Mouse (Mus musculus): ENCODE measurements around the gene Ptcd2.
"Not testable (repeated sequence)": the region's sequence is repeated elsewhere in the genome, so short reads cannot be mapped to it uniquely, and the experiment has no call there.

Ptcd2 gene

DNA sequence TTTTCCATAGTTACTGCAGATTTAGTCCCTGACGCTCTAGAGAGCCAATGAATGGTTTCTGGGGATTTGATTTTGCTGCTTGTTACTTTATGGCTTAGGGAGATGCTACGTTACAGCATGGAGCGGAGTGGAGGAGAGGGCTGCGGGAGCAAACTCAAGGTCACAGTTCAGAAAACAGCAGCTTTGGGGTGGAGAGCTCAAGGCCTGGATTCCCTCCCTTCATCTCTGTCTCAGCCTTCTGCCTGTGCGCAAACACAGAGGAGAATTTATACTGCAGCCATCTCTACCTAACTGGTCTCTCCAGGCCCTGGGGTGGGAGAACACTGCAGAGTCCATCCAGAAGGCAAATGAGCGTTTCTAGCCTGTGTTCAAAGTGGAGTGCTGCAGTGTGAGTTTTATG, 10.6 kb upstream of the Ptcd2 start:
- DNase-seq = no peak

DNA sequence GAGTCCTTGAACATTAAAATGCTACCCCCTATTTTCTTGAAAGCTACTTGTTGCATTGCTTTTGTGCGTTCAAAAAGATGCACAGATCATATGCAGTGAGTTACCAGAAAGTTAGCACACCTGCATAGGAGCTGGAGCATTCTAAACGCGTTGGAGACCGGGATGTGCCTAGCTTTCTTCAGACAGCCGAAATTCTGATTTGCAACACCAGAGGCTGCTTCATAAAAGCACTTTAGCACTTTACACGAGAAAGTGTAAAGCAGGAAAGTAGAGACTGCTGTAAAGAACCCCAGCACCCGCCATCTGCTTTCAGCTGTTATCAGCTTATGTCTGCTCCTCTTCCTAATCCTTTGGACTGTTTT, 9.0 kb upstream of the Ptcd2 start:
- no peak for DNase-seq

DNA sequence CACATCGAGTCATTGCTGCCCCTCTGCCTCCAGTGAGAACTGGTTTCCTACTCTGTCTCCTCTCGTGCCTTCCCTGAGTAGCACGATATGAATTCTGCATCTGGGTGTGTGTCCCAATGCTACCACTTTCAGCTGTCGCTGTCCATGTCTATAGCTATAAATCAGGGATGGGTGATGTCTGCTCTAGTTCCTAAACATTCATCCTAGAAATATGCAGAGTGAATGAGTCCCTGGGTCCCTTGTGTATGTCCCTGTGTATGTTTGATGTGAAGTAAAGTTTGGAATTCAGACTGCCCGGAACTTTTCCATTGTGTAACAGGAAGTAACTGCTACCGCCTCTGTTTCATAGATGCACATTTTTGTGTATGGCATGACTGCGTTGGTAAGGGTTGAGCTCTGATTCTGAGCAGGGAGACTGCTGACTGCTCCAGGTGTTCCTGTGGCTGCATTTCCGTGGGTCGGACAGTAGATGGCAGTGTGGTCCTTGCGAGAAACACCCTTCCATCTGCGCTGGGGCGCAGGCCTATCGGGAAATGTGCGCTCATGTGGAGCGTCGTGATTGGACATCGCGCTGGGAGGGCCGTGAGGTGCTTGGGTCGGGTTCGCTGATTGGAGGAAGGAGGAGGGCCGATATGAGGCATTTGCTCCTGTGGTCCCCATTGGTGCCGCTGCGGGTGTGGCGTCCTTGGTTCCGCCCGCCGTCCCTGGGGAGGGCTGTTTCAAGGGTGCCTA, 8.4 kb upstream of the Ptcd2 start:
- peak; percentile 94 to 97 for DNase-seq

DNA sequence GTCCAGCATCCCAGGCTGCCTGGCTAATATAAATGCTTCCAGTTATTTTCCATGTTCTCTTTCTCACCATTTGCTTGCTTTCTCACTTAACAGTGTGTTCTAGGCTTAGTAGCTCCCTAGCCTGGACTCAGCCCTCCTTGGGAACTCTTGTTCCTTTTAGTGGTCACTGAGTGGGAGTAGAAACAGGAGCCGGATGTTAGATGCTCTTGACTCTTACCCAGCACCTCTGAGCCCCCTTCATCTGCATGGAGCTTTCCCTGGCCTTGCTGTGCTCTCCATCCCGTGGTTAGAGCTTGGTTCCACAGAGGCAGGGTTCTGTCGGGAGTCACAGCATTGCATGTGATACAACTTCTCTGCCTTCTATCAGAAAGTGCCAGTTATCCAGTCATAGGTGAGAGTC, 7.1 kb upstream of the Ptcd2 start:
- no peak for DNase-seq

DNA sequence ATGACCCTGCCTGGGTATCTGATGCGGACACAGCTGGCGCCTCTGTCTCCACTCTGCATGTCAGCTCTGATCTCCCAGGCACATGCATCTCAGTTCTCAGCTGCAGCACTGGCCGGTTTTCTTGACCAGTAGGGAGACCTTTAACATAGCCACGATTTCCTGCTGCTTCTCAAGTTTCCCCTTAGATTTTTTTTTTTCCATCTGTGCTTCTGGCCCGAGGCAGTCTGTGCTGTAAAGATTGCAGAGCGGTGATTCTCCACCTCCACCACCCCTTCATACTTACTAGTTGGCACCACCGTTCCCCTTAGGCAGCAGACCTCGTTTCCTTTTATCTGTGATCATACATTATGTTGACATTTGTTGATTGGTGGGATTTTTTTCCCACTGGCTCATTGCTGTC, 6.7 kb upstream of the Ptcd2 start:
- no peak for DNase-seq

DNA sequence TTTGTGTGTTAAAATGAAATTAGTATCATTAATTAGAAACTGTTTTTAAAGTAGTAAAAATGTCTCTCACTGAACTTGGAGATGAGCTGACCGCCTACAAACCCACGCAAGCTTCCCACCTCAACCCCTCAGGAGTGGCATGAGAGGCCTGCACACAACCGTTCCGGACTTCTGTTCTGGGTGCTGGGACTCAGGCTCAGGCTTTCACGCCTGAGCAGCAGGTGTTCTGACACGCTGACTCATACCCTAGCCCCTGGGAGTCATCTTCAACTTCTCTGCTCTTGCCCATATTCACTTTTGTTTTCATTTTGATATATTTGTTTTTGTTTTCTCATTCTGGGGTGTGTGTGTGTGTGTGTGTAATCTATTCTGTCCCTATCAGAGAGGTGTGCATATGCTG, 5.5 kb upstream of the Ptcd2 start:
- DNase-seq = no peak

DNA sequence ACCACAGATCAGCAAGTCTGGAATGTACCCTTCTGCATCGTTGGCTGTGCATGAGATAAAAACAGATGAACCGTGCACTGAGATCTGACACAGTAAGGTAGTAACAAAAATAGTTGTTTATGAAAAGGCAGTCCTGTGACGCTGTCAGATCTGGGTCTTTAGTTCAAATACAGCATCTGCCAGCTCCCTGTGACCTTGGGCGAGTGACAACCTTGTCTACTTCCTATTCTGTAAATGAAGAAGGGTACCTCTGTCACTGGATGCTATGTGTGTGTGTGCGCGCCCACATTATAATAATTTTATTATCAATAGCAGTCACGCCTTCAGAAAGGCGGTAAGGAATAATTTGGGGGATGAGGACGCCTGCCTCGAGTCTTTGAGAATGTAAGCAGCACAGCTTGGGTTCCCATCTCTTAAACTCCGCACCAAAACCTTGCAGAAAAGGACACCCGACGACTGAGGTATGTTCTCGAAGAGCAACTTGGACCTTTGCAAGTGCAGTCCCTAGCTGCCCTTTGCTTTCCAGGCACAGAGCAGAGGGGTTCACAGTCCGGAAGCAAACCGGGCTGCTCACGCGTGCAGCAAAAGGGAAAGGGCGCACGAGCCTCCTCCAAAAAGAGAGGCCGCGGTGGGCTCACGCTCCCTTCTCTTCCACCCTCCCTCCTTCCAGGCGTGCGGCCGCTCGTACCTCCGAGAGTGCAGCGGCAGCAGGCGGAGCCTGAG, 468 bp downstream of the Ptcd2 start:
- DNase-seq = no peak

DNA sequence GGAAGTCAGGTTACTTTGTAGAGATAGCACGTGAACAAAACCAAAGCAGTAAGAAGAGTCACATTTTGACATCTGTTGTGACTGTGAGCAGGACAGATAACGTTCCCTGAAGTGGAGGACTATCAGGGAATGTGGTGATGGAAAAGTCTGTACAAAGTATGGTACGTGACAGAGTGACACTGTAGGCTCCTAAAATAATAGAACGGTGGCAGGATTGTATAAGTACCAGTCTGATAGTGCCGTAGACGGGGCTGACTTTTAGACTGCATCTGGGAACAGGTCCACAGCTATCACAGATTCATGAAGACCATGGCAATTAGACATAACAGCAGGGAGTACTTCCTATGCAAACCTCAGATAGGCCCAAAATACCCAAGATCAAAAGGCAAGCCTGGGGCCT, 3.0 kb downstream of the Ptcd2 start:
- DNase-seq = no peak

DNA sequence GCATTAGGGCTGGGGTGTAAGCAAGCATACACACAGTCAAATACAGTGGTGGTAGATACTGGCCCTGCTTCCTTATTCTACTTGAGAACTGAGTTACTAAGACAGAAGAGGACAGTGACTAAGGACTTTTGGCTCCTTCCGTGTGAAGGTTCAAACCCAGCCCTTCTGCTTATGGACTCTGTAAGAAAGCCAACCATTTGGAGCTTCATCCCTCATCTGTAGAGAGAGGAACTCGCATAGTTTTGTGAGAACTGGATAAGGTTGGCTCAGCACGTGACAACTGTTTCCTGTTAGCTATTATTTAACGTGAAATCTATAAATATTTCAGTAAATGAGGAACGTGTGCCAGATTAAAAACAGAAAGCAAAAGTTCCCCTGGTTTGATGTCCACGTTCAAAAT, 7.0 kb downstream of the Ptcd2 start:
- DNase-seq = no peak

DNA sequence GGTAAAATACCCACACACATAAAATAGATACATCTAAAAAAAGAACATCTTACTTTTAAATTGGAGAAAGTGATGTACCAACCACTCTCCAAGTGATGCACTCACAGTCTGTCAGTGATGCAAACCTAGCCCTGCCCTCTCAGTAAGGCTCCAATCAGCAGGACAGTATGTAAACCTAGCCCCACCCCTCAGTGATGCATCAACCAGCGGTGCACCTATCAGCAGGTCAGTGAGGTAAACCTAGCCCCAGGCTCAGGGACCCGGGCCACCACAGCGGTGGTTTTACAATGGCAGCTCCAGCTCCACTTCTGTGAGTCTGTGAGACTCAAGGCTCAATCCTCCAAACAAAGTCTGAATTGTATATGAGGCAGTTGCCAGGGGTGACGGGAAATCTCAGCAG, 13.2 kb downstream of the Ptcd2 start:
- no peak for DNase-seq

DNA sequence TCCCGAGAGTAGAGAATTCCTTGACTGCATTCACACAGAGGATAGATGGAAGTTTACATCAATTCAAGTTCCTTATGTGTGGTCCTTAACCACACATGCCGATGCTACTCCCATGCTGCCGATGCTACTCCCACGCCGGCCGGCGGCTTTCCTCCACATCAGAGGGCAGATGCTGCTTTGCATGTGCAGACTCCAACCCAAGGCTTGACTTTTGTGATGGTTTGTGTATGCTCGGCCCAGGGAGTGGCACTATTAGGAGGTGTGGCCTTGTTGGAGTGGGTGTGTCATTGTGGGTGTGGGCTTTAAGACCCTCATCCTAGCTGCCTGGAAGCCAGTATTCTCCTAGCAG, 20.2 kb downstream of the Ptcd2 start:
- DNase-seq = not testable (repeated sequence)

DNA sequence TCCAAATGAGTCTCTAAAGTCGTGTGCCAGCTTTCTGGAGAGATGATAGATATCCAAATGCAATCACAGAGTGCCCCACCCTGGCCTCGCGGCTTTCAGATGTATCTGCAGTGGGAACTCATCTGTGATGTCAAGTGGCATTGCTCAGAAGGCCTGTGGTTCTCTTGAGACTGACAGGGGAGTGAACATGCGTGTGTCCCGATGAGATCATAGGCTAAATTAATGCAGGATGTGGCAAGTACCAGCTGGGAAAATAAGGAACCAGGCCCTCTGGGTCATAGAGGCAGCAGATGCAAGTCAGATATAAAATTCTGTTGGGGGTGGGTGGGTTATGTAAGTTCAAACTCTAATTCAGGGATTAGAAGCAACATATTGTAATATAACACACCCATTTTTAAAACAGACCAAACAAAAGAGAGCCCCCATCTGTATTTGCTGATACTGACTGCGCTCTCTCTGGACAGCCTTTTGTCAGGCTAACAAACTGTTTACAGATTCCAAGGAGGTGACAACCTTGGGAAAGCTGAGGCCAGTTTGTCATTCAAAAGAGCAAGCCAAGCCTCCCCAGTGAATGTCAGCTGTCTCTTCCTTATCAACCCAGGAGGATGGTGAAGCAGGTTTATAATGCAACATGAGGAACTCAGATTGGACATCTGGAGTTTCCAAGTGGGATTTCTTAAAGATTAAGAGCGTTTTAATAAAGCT, 20.7 kb downstream of the Ptcd2 start:
- DNase-seq = peak in 1 of 2 experiments; percentile 19

DNA sequence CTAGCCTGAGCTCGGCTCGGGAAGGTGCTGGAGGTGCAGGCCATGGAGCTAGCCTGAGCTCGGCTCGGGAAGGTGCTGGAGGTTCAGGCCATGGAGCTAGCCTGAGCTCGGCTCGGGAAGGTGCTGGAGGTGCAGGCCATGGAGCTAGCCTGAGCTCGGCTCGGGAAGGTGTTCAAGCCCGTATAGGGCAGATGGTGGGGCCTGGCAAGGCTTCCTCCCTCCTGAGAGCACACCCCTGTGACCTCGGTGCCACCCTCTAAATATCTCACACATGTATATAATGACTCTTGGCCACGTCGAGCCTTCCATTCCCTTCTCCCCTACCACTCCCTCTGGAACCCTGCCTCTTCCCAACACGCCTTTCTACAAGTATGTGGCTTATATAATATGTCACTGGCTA, 21.6 kb downstream of the Ptcd2 start:
- not testable (repeated sequence) for DNase-seq

DNA sequence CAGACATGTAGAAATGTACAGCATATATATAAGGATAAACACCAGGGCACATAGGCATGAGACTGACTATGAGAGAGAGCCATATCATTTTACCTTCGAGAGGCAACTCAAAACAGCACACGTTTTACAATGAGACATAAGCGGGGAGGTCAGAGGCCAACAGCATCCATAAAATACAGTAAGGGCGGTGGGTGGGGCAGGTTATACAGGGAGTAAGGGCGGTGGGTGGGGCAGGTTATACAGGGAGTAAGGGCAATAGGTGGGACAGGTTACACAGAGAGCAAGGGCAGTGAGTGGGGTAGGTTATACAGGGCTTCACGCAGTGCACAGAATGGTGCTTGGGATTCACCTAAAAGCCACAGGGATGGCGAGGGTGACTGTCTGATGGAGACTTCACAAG, 24.1 kb downstream of the Ptcd2 start:
- no peak for DNase-seq

DNA sequence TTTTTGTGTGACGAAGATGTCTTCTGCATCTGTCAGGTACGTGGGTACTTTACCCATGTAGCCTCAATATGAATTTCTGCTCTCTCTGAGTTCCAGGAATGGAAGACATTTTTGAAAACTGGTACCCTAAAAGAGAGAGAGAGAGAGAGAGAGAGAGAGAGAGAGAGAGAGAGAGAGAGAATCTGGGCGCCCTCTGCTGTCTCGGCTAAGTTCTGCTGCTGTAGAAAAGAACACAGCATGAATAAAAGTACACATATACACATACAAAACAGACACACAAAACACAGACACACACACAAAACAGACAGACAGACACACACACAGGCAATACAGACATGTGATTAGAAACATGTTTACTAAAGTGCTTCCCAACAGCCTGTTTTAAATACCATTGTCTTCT, 27.4 kb downstream of the Ptcd2 start:
- DNase-seq = peak in 1 of 2 experiments; percentile 58

DNA sequence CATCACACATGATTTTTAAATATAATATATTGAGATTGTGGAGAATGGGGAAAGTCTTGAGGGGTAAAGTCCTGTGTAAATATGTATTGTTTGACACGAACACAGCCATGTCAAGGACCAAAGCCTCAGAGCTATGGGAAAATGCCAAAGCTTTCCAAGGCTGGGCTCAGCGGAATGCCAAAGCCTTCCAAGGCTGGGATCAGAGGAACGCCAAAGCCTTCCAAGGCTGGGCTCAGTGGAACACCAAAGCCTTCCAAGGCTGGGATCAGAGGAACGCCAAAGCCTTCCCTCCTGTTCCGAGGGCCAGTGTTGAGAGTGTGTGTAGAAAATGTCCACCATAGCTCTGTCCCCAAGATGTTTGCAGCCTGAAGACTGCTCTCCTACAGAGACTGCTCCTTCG, 28.1 kb downstream of the Ptcd2 start:
- DNase-seq = no peak

DNA sequence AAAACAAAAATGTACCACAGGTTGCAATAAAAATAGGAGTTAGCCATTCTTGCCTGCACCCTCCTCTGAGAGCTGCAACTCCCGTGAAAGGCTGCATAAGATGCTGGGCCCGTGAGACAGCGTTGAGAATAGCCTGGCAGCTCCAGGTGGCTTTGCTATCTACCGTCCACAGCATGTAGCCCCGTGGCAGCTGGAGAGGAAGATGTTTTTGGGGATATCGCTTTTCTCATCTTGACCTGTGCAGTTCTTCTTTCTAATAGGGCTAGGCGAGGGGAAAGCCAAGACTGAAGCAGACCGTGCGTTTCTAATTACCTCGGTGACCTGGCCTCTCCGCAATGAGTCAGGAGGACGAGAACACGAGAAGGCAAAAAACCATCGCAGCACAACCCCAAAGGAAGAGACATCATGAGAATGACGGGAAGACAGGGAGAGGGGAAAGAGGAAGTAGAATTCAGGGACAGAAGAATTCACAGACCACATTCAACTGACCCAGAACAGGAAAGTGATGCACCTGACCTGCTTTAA, 29.8 kb downstream of the Ptcd2 start:
- DNase-seq = no peak

DNA sequence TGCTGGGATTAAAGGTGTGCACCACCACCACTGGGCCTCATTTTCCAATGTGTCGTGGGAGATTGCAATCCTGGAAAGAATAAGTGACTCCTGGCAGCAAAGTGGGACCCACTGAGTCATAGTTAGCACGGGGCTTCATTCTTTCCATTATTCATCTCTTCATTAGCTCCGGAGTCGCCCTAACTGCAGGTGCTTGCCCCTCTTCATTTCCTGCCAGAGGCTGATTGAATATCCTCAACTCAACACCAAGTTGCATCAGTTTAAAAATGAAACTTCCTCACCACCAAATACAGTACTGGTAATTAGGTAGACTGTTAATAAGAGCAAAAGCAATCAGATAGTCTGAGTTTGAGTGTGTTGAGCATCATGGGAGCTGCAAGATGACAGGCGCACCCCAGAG, 30.4 kb downstream of the Ptcd2 start:
- no peak for DNase-seq

DNA sequence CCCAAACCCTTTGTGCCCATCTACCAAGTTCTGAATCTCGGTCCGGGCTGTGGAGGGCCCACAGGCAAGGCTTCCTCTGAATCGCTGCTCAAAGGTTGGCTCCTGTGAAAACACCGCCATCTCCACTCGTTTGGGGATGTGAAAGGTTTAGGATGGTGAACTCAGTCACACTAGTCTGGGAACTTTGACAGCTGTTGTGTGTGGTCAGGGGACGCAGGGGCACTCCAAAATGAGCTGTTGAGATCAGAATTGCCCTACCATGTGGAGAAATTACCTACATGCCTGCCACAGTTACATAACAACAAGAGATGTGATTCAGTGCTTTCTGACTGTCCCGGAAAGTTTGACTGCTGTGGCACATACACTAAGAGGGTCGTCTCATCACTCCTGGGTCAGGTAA, 36.1 kb downstream of the Ptcd2 start:
- DNase-seq = no peak

DNA sequence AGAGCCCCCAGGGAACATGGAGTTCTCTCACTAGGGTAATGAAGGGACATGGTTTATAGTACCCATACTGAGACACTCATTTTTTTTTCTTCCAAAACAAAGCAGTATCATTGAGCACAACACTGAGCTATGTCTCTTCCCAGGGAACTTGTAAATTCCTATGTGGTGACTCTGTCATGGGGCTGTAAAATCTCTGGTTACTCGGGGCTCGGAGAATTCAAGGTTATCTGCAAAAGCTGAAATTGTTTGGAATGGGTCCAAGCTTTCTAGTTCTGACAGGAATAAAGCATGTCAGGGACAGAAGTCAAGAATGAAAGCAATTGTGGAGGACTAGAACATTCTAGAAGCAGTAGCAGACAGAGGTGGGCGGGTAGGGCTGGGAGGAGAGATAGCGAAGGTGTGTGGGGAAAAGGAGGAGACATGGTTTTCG, 36.6 kb downstream of the Ptcd2 start:
- no peak for DNase-seq

DNA sequence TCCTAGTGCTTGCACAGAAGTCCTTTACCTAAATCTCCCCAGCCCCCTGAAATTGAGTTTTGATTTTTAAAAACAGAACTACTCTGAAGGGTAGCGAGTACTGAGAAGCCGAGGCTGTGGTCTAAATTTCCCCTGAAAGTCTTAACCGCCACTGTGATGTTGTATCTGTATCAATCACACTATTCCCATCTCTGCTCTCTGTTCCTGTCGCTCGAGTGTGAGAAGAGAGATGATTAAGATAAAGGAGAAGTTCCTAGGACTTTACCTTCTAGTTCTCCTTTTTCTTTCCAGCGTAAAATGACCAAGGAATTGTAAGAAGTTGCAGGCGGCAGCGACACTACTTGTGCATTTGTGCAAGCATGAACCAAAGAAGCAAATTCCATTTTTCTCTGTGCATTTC, 38.3 kb downstream of the Ptcd2 start:
- no peak for DNase-seq

DNA sequence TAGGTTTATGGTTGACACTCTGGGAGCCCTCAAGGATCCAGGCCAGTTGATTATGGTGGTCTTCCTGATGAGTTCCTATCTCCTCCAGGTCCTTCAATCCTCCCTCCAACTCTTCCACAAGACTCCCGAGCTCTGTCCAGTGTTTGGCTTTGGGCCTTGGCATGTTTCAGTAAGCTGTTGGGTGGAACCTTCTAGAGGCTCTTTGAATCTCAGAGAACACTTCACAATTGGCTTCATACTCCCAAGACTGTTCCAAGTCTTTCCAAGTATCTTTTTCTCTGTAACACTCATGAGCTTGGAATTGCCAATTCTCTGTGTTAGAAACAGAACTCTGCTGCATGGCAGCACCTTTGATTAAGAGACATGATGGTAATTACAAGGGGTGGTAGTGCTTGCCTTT, 39.3 kb downstream of the Ptcd2 start:
- DNase-seq = no peak

DNA sequence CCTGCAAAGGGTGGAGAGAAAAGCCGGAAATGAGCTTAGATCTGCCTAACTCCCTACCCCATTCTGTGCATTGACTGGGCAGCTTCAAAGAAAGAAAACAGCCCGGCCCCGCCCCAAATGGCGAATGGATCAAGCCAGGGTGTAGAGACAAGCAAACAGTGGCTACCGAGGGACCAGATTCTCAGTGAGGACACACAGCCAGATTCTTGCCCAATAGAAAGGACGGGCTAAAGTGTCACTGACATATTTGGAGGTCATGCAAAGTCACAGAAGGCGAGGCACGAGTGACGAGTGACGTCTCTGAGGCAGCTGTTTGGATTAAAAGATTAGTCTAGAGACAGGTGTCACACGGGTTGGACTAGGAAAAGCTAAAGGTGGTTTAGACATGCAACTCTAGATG, 40.1 kb downstream of the Ptcd2 start:
- DNase-seq = peak in 1 of 2 experiments; percentile 14

DNA sequence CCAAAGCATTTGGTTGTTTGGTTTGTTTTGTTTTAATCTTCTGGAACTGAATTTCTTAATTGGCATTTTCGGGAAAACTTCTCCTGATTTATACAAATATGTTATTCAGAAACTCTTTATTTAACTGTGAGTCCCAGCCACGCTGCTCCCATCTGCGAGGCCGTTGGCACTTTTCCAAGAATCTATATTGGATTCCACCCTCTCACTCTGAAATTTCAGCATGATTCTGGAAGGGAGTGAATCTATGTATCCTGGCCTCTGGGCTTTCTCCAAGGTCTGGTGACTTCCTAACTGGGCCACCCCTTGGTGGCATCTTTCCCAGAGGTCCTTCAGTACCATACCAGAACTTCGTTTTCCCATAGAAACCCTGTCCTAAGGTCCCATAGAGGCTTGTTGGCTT, 40.7 kb downstream of the Ptcd2 start:
- no peak for DNase-seq

Measured in lung, postnatal 4 days (tissue).